Mouse (Mus musculus): ENCODE data around the gene Rps28.
A peak's percentile ranks its signal among the peaks of the same experiment; 100 is the strongest.

The Rps28 gene

GRCm38 (mm10) chr17:33773871-33774572 lies 50.3 kb downstream of the Rps28 start:
- no peak for DNase-seq (ENCODE audit: low read depth, low spot score)

GRCm38 (mm10) chr17:33773426-33773825 lies 50.9 kb downstream of the Rps28 start:
- DNase-seq (ENCODE audit: low read depth, low spot score): no peak

GRCm38 (mm10) chr17:33771617-33772016 lies 52.7 kb downstream of the Rps28 start:
- peak; percentile 9 for DNase-seq (ENCODE audit: low read depth, low spot score)
